ENCODE assay signal across 9 mouse cellular contexts in the genomic region with DNA sequence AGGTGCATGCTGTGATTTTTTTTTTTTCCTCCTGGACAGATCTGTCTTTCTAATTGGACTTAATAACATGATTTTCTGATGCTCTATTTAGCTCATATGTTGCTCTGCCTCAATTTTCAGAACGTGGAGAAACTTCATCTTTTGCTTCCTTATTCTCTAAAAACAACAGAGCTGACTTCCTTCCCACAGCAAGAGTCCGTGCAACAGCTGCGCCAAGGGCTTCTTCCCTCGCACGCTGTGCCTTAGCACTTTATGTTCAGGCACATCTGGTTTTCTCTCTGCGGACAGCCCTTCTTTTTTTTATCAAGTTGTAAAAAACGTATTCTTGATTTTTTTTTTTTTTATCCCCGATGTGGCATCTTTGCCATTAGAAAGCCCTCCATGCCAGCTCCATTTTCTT.
DNase-seq lines count a peak whose midpoint lies in the region; ATAC-seq and TF ChIP-seq lines count a peak whose summit lies in the region.
"Had no signal": no experiment of that assay in that cellular context is flagged by ENCODE, and none has a peak within 500 bp of the region (broad histone marks: within the 10 kb centered on the region; RNA-seq: fewer than 3 reads in every experiment).

No protein-coding gene starts in this region.

- no peak overlapping the region for H3K4me3 ChIP-seq in forebrain, embryonic 16.5 days (replicated peaks; ENCODE audit: low read length)
- no peak overlapping the region for H3K4me3 ChIP-seq in forebrain, embryonic 10.5 days
- H3K4me3 ChIP-seq in left cerebral cortex, adult 2 months = no peak overlapping the region
- peak overlapping the region in 1 of 3 experiments; percentile 14 for H3K4me3 ChIP-seq in CH12.LX (replicated peaks in 1 of 3; ENCODE audit: low read depth in 2 of 3, low read length in 2 of 3, poor library complexity in 1 of 3)
- H3K4me3 ChIP-seq in limb, embryonic 13.5 days = no peak overlapping the region
- H3K4me3 ChIP-seq: neural tube, embryonic 13.5 days had no signal

- peaks cover 22% of the 10 kb centered on the region for H3K4me1 ChIP-seq in forebrain, embryonic 16.5 days (replicated peaks; ENCODE audit: control insufficient read depth, insufficient read depth, low read length)
- peaks cover 27% of the 10 kb centered on the region for H3K4me1 ChIP-seq in forebrain, embryonic 10.5 days
- H3K4me1 ChIP-seq in CH12.LX (ENCODE audit: control insufficient read depth in 1 of 2, insufficient read depth in 2 of 2) = peaks cover 15 to 49% of the 10 kb centered on the region in 2 experiments
- peaks cover 24% of the 10 kb centered on the region for H3K4me1 ChIP-seq in limb, embryonic 13.5 days

- no peak for TF ChIP-seq RAD21 in CH12.LX (IDR thresholded peaks at IDR 0.05; ENCODE audit: low read depth, low read length)

- TF ChIP-seq EP300 in CH12.LX (IDR thresholded peaks at IDR 0.05; ENCODE audit: low read length) = no peak

- no peak for TF ChIP-seq CTCF in left cerebral cortex, adult 2 months (IDR thresholded peaks at IDR 0.05)
- TF ChIP-seq CTCF in CH12.LX (conservative IDR thresholded peaks at IDR 0.05 in 1 of 2, IDR thresholded peaks at IDR 0.05 in 1 of 2; ENCODE audit: low read depth in 2 of 2, low read length in 2 of 2) = no peak

- H3K4me2 ChIP-seq in forebrain, embryonic 16.5 days (ENCODE audit: low read length) = no peak overlapping the region
- H3K4me2 ChIP-seq in CH12.LX (ENCODE audit: insufficient read depth, low read depth, poor library complexity, severe bottlenecking) = 0 out of 2 replicates have a peak overlapping the region, but pooled peaks have one; percentile 53
- no peak overlapping the region for H3K4me2 ChIP-seq in limb, embryonic 13.5 days (replicated peaks)
- H3K4me2 ChIP-seq: neural tube, embryonic 13.5 days had no signal

- WGBS in forebrain, embryonic 16.5 days = 77% methylated on average over 8 of the region's 8 CpGs
- WGBS in forebrain, embryonic 10.5 days = 83% methylated on average over 8 of the region's 8 CpGs
- 41% methylated on average over 8 of the region's 8 CpGs for WGBS in limb, embryonic 13.5 days

- peak overlapping the region; percentile 34 for H3K27ac ChIP-seq in forebrain, embryonic 16.5 days (ENCODE audit: low read length)
- no peak overlapping the region for H3K27ac ChIP-seq in forebrain, embryonic 10.5 days
- peak overlapping the region; percentile 96 for H3K27ac ChIP-seq in left cerebral cortex, adult 2 months
- no peak overlapping the region for H3K27ac ChIP-seq in CH12.LX (ENCODE audit: insufficient read depth, low read depth)
- H3K27ac ChIP-seq in limb, embryonic 13.5 days = peak overlapping the region; percentile 33; the same call in 1 of the 2 replicates

- intact Hi-C loops in left cerebral cortex, adult 2 months (cut with DNase I) = loop anchor here (5.0 kb wide), 2 partner anchors 63 to 128 kb away; no protein-coding TSS in a partner anchor

- dilution Hi-C loops in CH12.LX (cut with MboI; ENCODE audit: extremely low pct_ligation_motif_present, extremely low pct_unique_long_range_greater_than_20kb, low sequenced_read_pairs) = no loop called here

- ATAC-seq in forebrain, embryonic 16.5 days = no peak
- ATAC-seq in limb, embryonic 13.5 days (ENCODE audit: low FRiP score, low read depth) = no peak
- no peak for ATAC-seq in cerebellum, adult (ENCODE audit: insufficient number of reproducible peaks, low FRiP score, low TSS enrichment)

- no peak overlapping the region for H3K9ac ChIP-seq in forebrain, embryonic 16.5 days (replicated peaks; ENCODE audit: low read depth, low read length)
- no peak overlapping the region for H3K9ac ChIP-seq in CH12.LX (ENCODE audit: insufficient read depth, low read depth)
- no peak overlapping the region for H3K9ac ChIP-seq in limb, embryonic 13.5 days
- H3K9ac ChIP-seq: neural tube, embryonic 13.5 days had no signal

- H3K79me2 ChIP-seq in CH12.LX (replicated peaks; ENCODE audit: control insufficient read depth, extremely low read depth, insufficient read depth, poor library complexity, severe bottlenecking) = no peaks in the 10 kb centered on the region

- H3K36me3 ChIP-seq in forebrain, embryonic 16.5 days (ENCODE audit: control insufficient read depth, insufficient read depth) = no peaks in the 10 kb centered on the region
- H3K36me3 ChIP-seq in forebrain, embryonic 10.5 days (replicated peaks) = no peaks in the 10 kb centered on the region
- peaks cover 0 to 3% of the 10 kb centered on the region in 2 experiments for H3K36me3 ChIP-seq in CH12.LX (replicated peaks in 1 of 2; ENCODE audit: control insufficient read depth in 1 of 2, insufficient read depth in 1 of 2, low read length in 1 of 2)
- no peaks in the 10 kb centered on the region for H3K36me3 ChIP-seq in limb, embryonic 13.5 days
- H3K36me3 ChIP-seq: neural tube, embryonic 13.5 days had no signal

- in situ Hi-C loops in CH12.LX (cut with MboI; ENCODE audit: low pct_ligation_motif_present, low pct_unique_long_range_greater_than_20kb, low sequenced_read_pairs) = no loop called here

- H3K9me3 ChIP-seq in forebrain, embryonic 16.5 days (ENCODE audit: control insufficient read depth, low read length) = no peaks in the 10 kb centered on the region
- H3K9me3 ChIP-seq in forebrain, embryonic 10.5 days = no peaks in the 10 kb centered on the region
- no peaks in the 10 kb centered on the region for H3K9me3 ChIP-seq in CH12.LX (replicated peaks; ENCODE audit: low read length)
- H3K9me3 ChIP-seq in limb, embryonic 13.5 days = no peaks in the 10 kb centered on the region
- H3K9me3 ChIP-seq: neural tube, embryonic 13.5 days had no signal

- no peaks in the 10 kb centered on the region for H3K27me3 ChIP-seq in forebrain, embryonic 16.5 days (replicated peaks; ENCODE audit: control insufficient read depth, insufficient read depth, low read length)
- peaks cover 43% of the 10 kb centered on the region for H3K27me3 ChIP-seq in forebrain, embryonic 10.5 days (ENCODE audit: poor library complexity, severe bottlenecking)
- no peaks in the 10 kb centered on the region for H3K27me3 ChIP-seq in CH12.LX (replicated peaks)
- no peaks in the 10 kb centered on the region for H3K27me3 ChIP-seq in limb, embryonic 13.5 days

- no peak for DNase-seq in forebrain, embryonic 10.5 days (ENCODE audit: extremely low spot score, low spot score)
- DNase-seq in left cerebral cortex, adult 2 months (ENCODE audit: extremely low spot score in 1 of 2, low spot score in 2 of 2) = no peak
- DNase-seq in left cerebral cortex, adult 11 months (ENCODE audit: low spot score) = no peak
- DNase-seq in CH12.LX (ENCODE audit: extremely low read depth) = no peak
- DNase-seq in retina, embryonic 14.5 days (ENCODE audit: low spot score) = no peak

- TF ChIP-seq POLR2A in CH12.LX (IDR thresholded peaks at IDR 0.05; ENCODE audit: low read depth, low read length) = no peak

TF ChIP-seq in CH12.LX, 34 proteins besides CTCF, POLR2A, EP300 and RAD21:
- TF ChIP-seq MXI1 (IDR thresholded peaks at IDR 0.05; ENCODE audit: low read depth, low read length) (no peak), HCFC1 (IDR thresholded peaks at IDR 0.05; ENCODE audit: low read depth, low read length) (0 out of 2 replicates have a peak, but pooled peaks have one; percentile 20), ETS1 (conservative IDR thresholded peaks at IDR 0.05; ENCODE audit: low read depth, low read length) (0 out of 2 replicates have a peak, but pooled peaks have one; percentile 6)

Comparison
In these comparisons a context has a peak if more than half of its experiments do, and no peak if none do; other contexts are left out.
1. H3K27ac ChIP-seq: peak in forebrain, embryonic 16.5 days (single experiment), left cerebral cortex, adult 2 months (single experiment) and limb, embryonic 13.5 days (single experiment); none in forebrain, embryonic 10.5 days (single experiment) and CH12.LX (single experiment).